Mouse (Mus musculus) macrophage (primary cell): Measurements from ENCODE around the gene Stk39. TPM values are rescaled to one million over a fixed set of nuclear protein-coding genes. Genes with fewer than 3 reads are reported as not detected.

Experiments used
- H3K27ac ChIP-seq: fragments of 350-480 bp; formaldehyde crosslinking; 2 replicates; pipeline ENCODE4 v1.9.0; 2021
- H3K36me3 ChIP-seq: fragments of 350-480 bp; formaldehyde crosslinking; 2 replicates; pipeline ENCODE4 v1.9.0; 2021; ENCODE audit errors: inconsistent target
- H3K4me3 ChIP-seq: fragments of 350-480 bp; formaldehyde crosslinking; 2 replicates; pipeline ENCODE4 v1.9.0; 2021; ENCODE audit errors: inconsistent target
- H3K79me2 ChIP-seq: fragments of 350-480 bp; formaldehyde crosslinking; 2 replicates; pipeline ENCODE4 v1.9.0; 2021; ENCODE audit errors: inconsistent target
- WGBS: methylation state at CpG from one replicate; pipeline ENCODE4 v1.1.7; 2026; ENCODE audit warnings: inconsistent platforms; ENCODE audit not compliant: missing documents; 5-methylcytosine and 5-hydroxymethylcytosine counted together
- polyA plus RNA-seq: library from polyadenylated mRNA; stranded (reverse); fragments of 250-400 nt; gene quantifications from 3 replicates; pipeline ENCODE4 v1.2.4, GENCODE M21; 2018; ENCODE audit warnings: inconsistent platforms

Gene Stk39
- polyA plus RNA-seq, 1 experiment from 2014 or later: 0.34 TPM

DNA sequence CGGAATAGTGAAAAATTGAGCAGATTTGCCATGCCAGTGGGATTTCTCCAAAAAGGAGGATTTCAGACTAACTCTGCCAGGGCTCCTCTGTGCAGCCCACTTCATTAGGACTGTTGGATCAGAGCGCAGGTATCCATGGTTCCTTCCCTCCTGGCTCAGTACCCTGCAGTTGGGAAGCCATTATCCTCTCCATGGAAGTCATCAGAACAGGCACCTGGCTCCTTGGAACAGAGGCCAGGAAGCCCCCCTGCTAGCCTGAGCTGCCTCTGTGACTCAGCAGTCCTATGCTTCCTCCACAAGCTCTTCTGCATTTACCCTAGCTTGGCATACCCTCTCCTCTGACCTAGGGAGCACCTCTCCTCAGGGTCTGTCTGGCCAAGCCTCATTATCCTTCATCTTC, 311.5 kb downstream of the Stk39 start:
- no peak overlapping the region for H3K4me3 ChIP-seq
- H3K36me3 ChIP-seq: no peaks in the 10 kb centered on the region
- no peaks in the 10 kb centered on the region for H3K79me2 ChIP-seq
- 94% methylated on average over 2 of the region's 2 CpGs for WGBS
- no peak overlapping the region for H3K27ac ChIP-seq

Other genes starting within 250 kb of the Stk39 start
- gene 4933409G03Rik, start 110.1 kb upstream of the Stk39 start, polyA plus RNA-seq: not detected in 3 replicates
- gene 4932414N04Rik, start 184.2 kb upstream of the Stk39 start, polyA plus RNA-seq: not detected in 3 replicates